Mouse (Mus musculus) CH12.LX (cell line): ENCODE data around the gene Zbtb21. TPM values are rescaled to one million over a fixed set of nuclear protein-coding genes. Genes with fewer than 3 reads are reported as not detected.

Experiments
- DNase-seq: peaks from one replicate; pipeline ENCODE4 v3.0.0-alpha.2; 2013; ENCODE audit errors: extremely low read depth
- H3K27ac ChIP-seq: 2 replicates; pipeline ENCODE4 v1.5.1; 2012; ENCODE audit warnings: low read depth, mild to moderate bottlenecking, control low read depth, moderate library complexity; ENCODE audit not compliant: insufficient read depth
- H3K27me3 ChIP-seq: replicated peaks from 2 replicates; pipeline ENCODE3; 2012; ENCODE audit warnings: inconsistent platforms
- H3K36me3 ChIP-seq, 2 experiments: replicated peaks in 1 of 2; 2 replicates each; pipeline versions ENCODE3 to v1.6.1; 2012; ENCODE audit warnings: inconsistent platforms in 1 of 2, low read length in 1 of 2, mild to moderate bottlenecking in 1 of 2, mixed read lengths in 1 of 2, moderate library complexity in 1 of 2; ENCODE audit not compliant: control insufficient read depth in 1 of 2, insufficient read depth in 1 of 2
- H3K4me1 ChIP-seq, 2 experiments: 2 replicates each; pipeline ENCODE4 v1.6.1; 2012; ENCODE audit warnings: inconsistent platforms in 1 of 2, moderate library complexity in 1 of 2; ENCODE audit not compliant: insufficient read depth in 2 of 2, control insufficient read depth in 1 of 2
- H3K4me2 ChIP-seq: 2 replicates; pipeline ENCODE4 v1.6.1; 2012; ENCODE audit warnings: low read depth, mild to moderate bottlenecking, control low read depth; ENCODE audit not compliant: poor library complexity, insufficient read depth, severe bottlenecking
- H3K4me3 ChIP-seq, 3 experiments: fragments of 150-350 bp in 1 of 3; sonication (generic) in 1 of 3; replicated peaks in 1 of 3; 2 replicates each; pipeline versions ENCODE3 to v1.5.1; 2011 to 2012; ENCODE audit warnings: low read depth in 2 of 3, low read length in 2 of 3, mild to moderate bottlenecking in 2 of 3, moderate library complexity in 2 of 3, control low read depth in 1 of 3, improper control_type of control experiment in 1 of 3, inconsistent platforms in 1 of 3, mixed read lengths in 1 of 3; ENCODE audit not compliant: poor library complexity in 1 of 3
- H3K79me2 ChIP-seq: replicated peaks from 2 replicates; pipeline ENCODE4 v1.6.1; 2012; ENCODE audit warnings: mild to moderate bottlenecking, moderate library complexity; ENCODE audit not compliant: control insufficient read depth, poor library complexity, insufficient read depth, severe bottlenecking; ENCODE audit errors: extremely low read depth
- H3K9ac ChIP-seq: 2 replicates; pipeline ENCODE4 v1.6.1; 2012; ENCODE audit warnings: low read depth, mild to moderate bottlenecking, control low read depth, moderate library complexity; ENCODE audit not compliant: insufficient read depth
- H3K9me3 ChIP-seq: replicated peaks from 2 replicates; pipeline ENCODE3; 2012; ENCODE audit warnings: low read length, inconsistent platforms, mixed read lengths
- BHLHE40 ChIP-seq: IDR thresholded peaks from 2 replicates; pipeline ENCODE4 v1.6.1; 2011; ENCODE audit warnings: mild to moderate bottlenecking, low read depth, low read length, improper control_type of control experiment
- CTCF ChIP-seq, 2 experiments: IDR thresholded peaks in 1 of 2; conservative IDR thresholded peaks in 1 of 2; 2 replicates each; pipeline ENCODE4 v1.5.1; 2011 to 2012; ENCODE audit warnings: low read depth in 2 of 2, low read length in 2 of 2, improper control_type of control experiment in 1 of 2, inconsistent platforms in 1 of 2, mild to moderate bottlenecking in 1 of 2, moderate library complexity in 1 of 2
- ELF1 ChIP-seq: IDR thresholded peaks from 2 replicates; pipeline ENCODE4 v1.6.1; 2014; ENCODE audit warnings: low read depth, mild to moderate bottlenecking, inconsistent platforms, low read length, improper control_type of control experiment
- EP300 ChIP-seq: IDR thresholded peaks from 2 replicates; pipeline ENCODE4 v1.6.1; 2011; ENCODE audit warnings: low read length, improper control_type of control experiment
- IRF4 ChIP-seq: IDR thresholded peaks from 2 replicates; pipeline ENCODE4 v1.6.1; 2014; ENCODE audit warnings: low read depth, mild to moderate bottlenecking, inconsistent platforms, low read length, improper control_type of control experiment
- JUN ChIP-seq: IDR thresholded peaks from 2 replicates; pipeline ENCODE4 v1.6.1; 2011; ENCODE audit warnings: low read depth, mild to moderate bottlenecking, low read length, improper control_type of control experiment, moderate library complexity; ENCODE audit not compliant: insufficient read depth
- KAT2A ChIP-seq: IDR thresholded peaks from 2 replicates; pipeline ENCODE4 v1.6.1; 2012; ENCODE audit warnings: low read length, improper control_type of control experiment, inconsistent platforms; ENCODE audit not compliant: insufficient replicate concordance
- MAFK ChIP-seq: IDR thresholded peaks from 2 replicates; pipeline ENCODE4 v1.6.1; 2011; ENCODE audit warnings: low read length, improper control_type of control experiment; ENCODE audit not compliant: insufficient replicate concordance
- MEF2A ChIP-seq: IDR thresholded peaks from 2 replicates; pipeline ENCODE4 v1.6.1; 2014; ENCODE audit warnings: low read depth, mild to moderate bottlenecking, inconsistent platforms, low read length, improper control_type of control experiment, borderline replicate concordance
- MYC ChIP-seq: IDR thresholded peaks from 2 replicates; pipeline ENCODE4 v1.6.1; 2011; ENCODE audit warnings: low read depth, mild to moderate bottlenecking, improper control_type of control experiment, low read length
- PAX5 ChIP-seq: IDR thresholded peaks from 2 replicates; pipeline ENCODE4 v1.6.1; 2012; ENCODE audit warnings: low read length, inconsistent platforms, mixed read lengths
- RAD21 ChIP-seq: IDR thresholded peaks from 2 replicates; pipeline ENCODE4 v1.6.1; 2011; ENCODE audit warnings: low read depth, mild to moderate bottlenecking, low read length, improper control_type of control experiment, moderate library complexity
- SMC3 ChIP-seq: IDR thresholded peaks from 2 replicates; pipeline ENCODE4 v1.6.1; 2011; ENCODE audit warnings: low read depth, low read length, improper control_type of control experiment
- TBP ChIP-seq: conservative IDR thresholded peaks from 2 replicates; pipeline ENCODE4 v1.6.1; 2011; ENCODE audit warnings: low read depth, low read length, improper control_type of control experiment
- UBTF ChIP-seq: IDR thresholded peaks from 2 replicates; pipeline ENCODE4 v1.6.1; 2012; ENCODE audit warnings: low read depth, mild to moderate bottlenecking, inconsistent platforms, low read length, improper control_type of control experiment, moderate library complexity
- USF1 ChIP-seq: IDR thresholded peaks from 2 replicates; pipeline ENCODE4 v1.6.1; 2014; ENCODE audit warnings: low read depth, mild to moderate bottlenecking, inconsistent platforms, low read length, improper control_type of control experiment
- USF2 ChIP-seq: conservative IDR thresholded peaks from 2 replicates; pipeline ENCODE4 v1.6.1; 2011; ENCODE audit warnings: low read depth, low read length, improper control_type of control experiment
- ZKSCAN1 ChIP-seq: IDR thresholded peaks from 2 replicates; pipeline ENCODE4 v1.6.1; 2012; ENCODE audit warnings: low read depth, inconsistent platforms, low read length, improper control_type of control experiment, borderline replicate concordance
- ZMIZ1 ChIP-seq: IDR thresholded peaks from 2 replicates; pipeline ENCODE4 v1.6.1; 2012; ENCODE audit warnings: low read depth, mild to moderate bottlenecking, inconsistent platforms, low read length, improper control_type of control experiment
- ZNF384 ChIP-seq: IDR thresholded peaks from 2 replicates; pipeline ENCODE4 v1.6.1; 2012; ENCODE audit warnings: low read depth, low read length, improper control_type of control experiment, inconsistent platforms
- dilution Hi-C: fragments of 300-500 bp; cut with MboI; formaldehyde crosslinking; loops from 2 replicates; pipeline ENCODE4 v1.14.3; 2020; ENCODE audit warnings: low sequenced_read_pairs; ENCODE audit not compliant: extremely low pct_unique_long_range_greater_than_20kb, extremely low pct_ligation_motif_present
- in situ Hi-C: fragments of 300-500 bp; cut with MboI; formaldehyde crosslinking; loops from 3 replicates; pipeline ENCODE4 v1.14.3; 2019; ENCODE audit warnings: low sequenced_read_pairs, low pct_ligation_motif_present, low pct_unique_long_range_greater_than_20kb, mixed read lengths
- polyA plus RNA-seq: library from polyadenylated mRNA; unstranded; fragments of >175 nt; gene quantifications from 2 replicates; pipeline ENCODE4 v1.2.1, GENCODE M21; 2012; ENCODE audit warnings: low read depth; ENCODE audit not compliant: insufficient read length
- total RNA-seq, 2 experiments: library from RNA; depleted of rRNA; stranded (reverse); fragments of 300-350 nt in 1 of 2; fragments of >200 nt in 1 of 2; gene quantifications; 2 replicates each; pipeline ENCODE4 v1.2.3; 2012 to 2014

Zbtb21 gene
- total and polyA plus RNA-seq, 3 experiments = 9.9 to 24.8 (median 13.2) TPM

GRCm38 (mm10) chr16:97925760-97926159, 36.7 kb downstream of the Zbtb21 start:
- Histone ChIP-seq H3K4me3 (no peak overlapping the region), H3K4me1 (peaks cover 6 to 40% of the 10 kb centered on the region in 2 experiments), H3K9ac (no peak overlapping the region), H3K4me2 (no peak overlapping the region), H3K27ac (no peak overlapping the region), H3K36me3 (no peaks in the 10 kb centered on the region), H3K9me3 (no peaks in the 10 kb centered on the region), H3K79me2 (no peaks in the 10 kb centered on the region), H3K27me3 (peaks cover 11% of the 10 kb centered on the region)
- TF ChIP-seq USF2 = no peak
- no peak for TF ChIP-seq MEF2A
- no peak for TF ChIP-seq SMC3
- no peak for TF ChIP-seq ZNF384
- TF ChIP-seq CTCF (conservative IDR thresholded peaks at IDR 0.05 in 1 of 2, IDR thresholded peaks at IDR 0.05 in 1 of 2; ENCODE audit: low read depth in 2 of 2, low read length in 2 of 2) = no peak
- TF ChIP-seq UBTF = no peak
- TF ChIP-seq PAX5 = no peak
- no peak for TF ChIP-seq JUN
- TF ChIP-seq USF1 = no peak
- no peak for TF ChIP-seq BHLHE40
- TF ChIP-seq EP300 = no peak
- no peak for TF ChIP-seq IRF4
- TF ChIP-seq KAT2A = no peak
- TF ChIP-seq RAD21 = no peak
- TF ChIP-seq ZKSCAN1 = no peak
- TF ChIP-seq MAFK = no peak
- dilution Hi-C loops (no loop called here), in situ Hi-C loops (no loop called here)
- no peak for DNase-seq

- H3K4me2 ChIP-seq = no peak overlapping the region
- no peaks in the 10 kb centered on the region for H3K79me2 ChIP-seq
- no peak overlapping the region for H3K4me3 ChIP-seq
- H3K4me1 ChIP-seq = peaks cover 6 to 51% of the 10 kb centered on the region in 2 experiments
- no peaks in the 10 kb centered on the region for H3K9me3 ChIP-seq
- dilution Hi-C loops = no loop called here
- peaks cover 11% of the 10 kb centered on the region for H3K27me3 ChIP-seq
- no peak for TF ChIP-seq MYC
- TF ChIP-seq ELF1 = no peak
- no peak for TF ChIP-seq RAD21
- TF ChIP-seq TBP = no peak
- no peak for TF ChIP-seq ZMIZ1
- TF ChIP-seq, all 38 proteins: peak for 0
- H3K9ac ChIP-seq = no peak overlapping the region
- DNase-seq = no peak
- in situ Hi-C loops = no loop called here
- H3K27ac ChIP-seq = no peak overlapping the region
- H3K36me3 ChIP-seq = no peaks in the 10 kb centered on the region
Observed at GRCm38 (mm10) chr16:97923700-97924099, 38.7 kb downstream of the Zbtb21 start.
